In the genomic region with DNA sequence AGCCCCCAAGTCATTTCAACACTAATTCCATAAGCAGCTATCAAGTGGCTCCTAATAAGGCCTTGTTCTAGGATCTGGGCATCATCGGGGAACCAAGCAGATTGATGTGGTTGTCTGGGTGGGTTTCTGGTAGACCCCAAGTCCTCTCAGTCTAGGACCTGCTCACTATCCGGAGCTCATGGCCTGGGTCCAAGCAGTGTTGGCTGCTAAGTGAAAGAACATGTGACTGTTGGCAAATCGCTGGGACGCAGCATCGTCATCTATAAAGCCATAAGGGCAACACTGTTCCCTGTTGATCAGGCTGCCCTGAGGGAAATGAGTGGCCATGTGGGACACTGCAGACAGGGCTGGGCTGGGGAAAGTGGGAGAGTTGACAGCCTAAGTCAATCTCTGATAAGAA, we compare ENCODE assay signal across 27 mouse cellular contexts. TPM values are rescaled to one million over a fixed set of nuclear protein-coding genes. Genes with fewer than 3 reads are reported as not detected.
"Had no signal": no experiment of that assay in that cellular context is flagged by ENCODE, and none has a peak within 500 bp of the region (broad histone marks: within the 10 kb centered on the region; RNA-seq: fewer than 3 reads in every experiment).

No protein-coding gene starts in this region.

- H3K9me3 ChIP-seq: limb, embryonic 12.5 days; limb, embryonic 15.5 days; midbrain, embryonic 12.5 days had no signal

- H3K4me1 ChIP-seq: limb, embryonic 12.5 days; limb, embryonic 15.5 days; midbrain, embryonic 12.5 days; neural tube, embryonic 13.5 days had no signal

- H3K9ac ChIP-seq: limb, embryonic 12.5 days; limb, embryonic 15.5 days; liver, embryonic 14.5 days; liver, postnatal 0 days; lung, embryonic 14.5 days; midbrain, embryonic 12.5 days; neural tube, embryonic 13.5 days had no signal

- H3K27ac ChIP-seq: layer of hippocampus, adult 2 months; limb, embryonic 12.5 days; limb, embryonic 15.5 days; liver, embryonic 14.5 days; macrophage; midbrain, embryonic 12.5 days; neural tube, embryonic 13.5 days had no signal

- H3K36me3 ChIP-seq: limb, embryonic 12.5 days; limb, embryonic 15.5 days; midbrain, embryonic 12.5 days; neural tube, embryonic 13.5 days had no signal

- H3K27me3 ChIP-seq: limb, embryonic 12.5 days; limb, embryonic 15.5 days; midbrain, embryonic 12.5 days; neural tube, embryonic 13.5 days had no signal

- ATAC-seq: inflammation-experienced regulatory T-cells, adult 6 months; intestine, embryonic 16.5 days; liver, postnatal 0 days; lung, postnatal 0 days; midbrain, embryonic 16.5 days had no signal

- H3K4me2 ChIP-seq: limb, embryonic 12.5 days; limb, embryonic 15.5 days; liver, embryonic 11.5 days; lung, embryonic 14.5 days; midbrain, embryonic 12.5 days; neural tube, embryonic 13.5 days had no signal

- H3K4me3 ChIP-seq: layer of hippocampus, adult 2 months; limb, embryonic 12.5 days; limb, embryonic 15.5 days; midbrain, embryonic 12.5 days; myocyte; neural tube, embryonic 13.5 days had no signal

- DNase-seq: kidney, adult 18-20 months; kidney, adult 9 months; kidney, postnatal 14 days; kidney, postnatal 4 days; layer of hippocampus, adult 9-11 months; liver, postnatal 0 days; lung, embryonic 14.5 days; right cerebral cortex, adult 18-20 months; right cerebral cortex, postnatal 25 days; thymus, adult 18-20 months; thymus, postnatal 36 days had no signal

RNA-seq across cellular contexts. Expression of a gene that starts 50.2 kb away (rescaled TPM):
- total RNA-seq: megakaryocyte-erythroid progenitor cell, adult 5-6 weeks; monocyte, adult 5-6 weeks; neutrophil, adult 5-6 weeks had no signal
- polyA plus RNA-seq: inflammation-experienced regulatory T-cells, adult 6 months; liver, postnatal 0 days; macrophage; myocyte had no signal
